Mouse (Mus musculus) midbrain, embryonic 10.5 days (tissue): ENCODE data around the gene Mapk6. TPM values are rescaled to one million over a fixed set of nuclear protein-coding genes. Genes with fewer than 3 reads are reported as not detected.
"Not testable (repeated sequence)": the region's sequence is repeated elsewhere in the genome, so short reads cannot be mapped to it uniquely, and the experiment has no call there.

Experiments
- DNase-seq: peaks from one replicate; pipeline ENCODE4 v3.0.0-alpha.2; 2017; ENCODE audit warnings: low spot score
- H3K27ac ChIP-seq: fragments of 300-500 bp; sonication (generic); replicated peaks from 2 replicates; pipeline ENCODE4 v1.5.1; 2016; ENCODE audit warnings: mild to moderate bottlenecking
- H3K27me3 ChIP-seq: fragments of 300-500 bp; sonication (generic); 2 replicates; pipeline ENCODE4 v1.6.1; 2016; ENCODE audit warnings: low read depth, mild to moderate bottlenecking; ENCODE audit not compliant: poor library complexity, severe bottlenecking
- H3K36me3 ChIP-seq: fragments of 300-500 bp; sonication (generic); 2 replicates; pipeline ENCODE4 v1.6.1; 2016; ENCODE audit warnings: mild to moderate bottlenecking, moderate library complexity
- H3K4me1 ChIP-seq: fragments of 300-500 bp; sonication (generic); 2 replicates; pipeline ENCODE4 v1.6.1; 2016
- H3K4me3 ChIP-seq: fragments of 300-500 bp; sonication (generic); 2 replicates; pipeline ENCODE4 v1.5.1; 2016; ENCODE audit warnings: mild to moderate bottlenecking, moderate library complexity
- H3K9me3 ChIP-seq: fragments of 300-500 bp; sonication (generic); replicated peaks from 2 replicates; pipeline ENCODE4 v1.6.1; 2016; ENCODE audit warnings: mild to moderate bottlenecking
- WGBS: fragments of 180-500 bp; shearing (Covaris S2); methylation state at CpG from one replicate; pipeline ENCODE4 v1.1.7; 2016; 5-methylcytosine and 5-hydroxymethylcytosine counted together
- polyA plus RNA-seq: library from polyadenylated mRNA; unstranded; fragments of >200 nt; fragmentation: Nextera tagmentation; extraction: Ambion mirVana; gene quantifications from 2 replicates; pipeline ENCODE4 v1.2.1, GENCODE M21; 2016

Mapk6 gene
- 138 and 156 TPM in 2 replicates for polyA plus RNA-seq

DNA sequence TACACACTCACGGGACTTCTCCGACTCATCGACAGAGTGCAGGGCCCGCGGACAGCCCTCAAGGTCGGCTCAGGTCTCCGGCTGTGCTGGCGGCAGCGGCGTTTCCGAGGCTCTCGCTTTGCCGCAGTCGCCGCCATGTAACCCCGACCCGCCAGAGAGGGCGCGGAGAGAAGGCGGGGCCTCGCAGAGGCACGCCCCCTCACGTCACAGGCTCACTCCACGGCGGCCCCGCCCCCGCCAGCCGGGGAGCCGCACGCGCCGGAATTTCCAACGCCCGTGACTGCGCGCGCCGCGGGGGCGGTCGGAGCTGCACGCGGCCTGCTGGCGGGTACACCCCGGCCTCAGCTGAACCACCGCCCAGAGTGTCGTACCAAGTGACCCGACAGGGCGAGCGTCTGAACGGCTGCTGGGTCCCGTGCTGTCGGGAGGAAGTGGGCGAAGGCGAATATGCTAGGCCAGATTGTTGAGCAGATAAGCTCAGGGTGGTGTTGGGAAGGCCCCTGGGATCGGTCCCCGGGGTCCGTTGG, at the start of gene Mapk6:
Gene Mapk6 (minus strand): TSS at position 154 of the 527 bp plus-strand sequence.
- under 1% methylated on average over 58 of the region's 58 CpGs for WGBS
- H3K4me3 ChIP-seq: peak within 1 kb of the TSS; percentile 92
- H3K27me3 ChIP-seq: no peaks in the 10 kb centered on the region; the same call in 1 of the 2 replicates
- H3K4me1 ChIP-seq: peaks cover 55% of the 10 kb centered on the region
- DNase-seq: peak; percentile 96
- peaks cover 7% of the 10 kb centered on the region; the same call in 1 of the 2 replicates for H3K36me3 ChIP-seq
- no peaks in the 10 kb centered on the region for H3K9me3 ChIP-seq
- H3K27ac ChIP-seq: peak within 1 kb of the TSS; percentile 100

DNA sequence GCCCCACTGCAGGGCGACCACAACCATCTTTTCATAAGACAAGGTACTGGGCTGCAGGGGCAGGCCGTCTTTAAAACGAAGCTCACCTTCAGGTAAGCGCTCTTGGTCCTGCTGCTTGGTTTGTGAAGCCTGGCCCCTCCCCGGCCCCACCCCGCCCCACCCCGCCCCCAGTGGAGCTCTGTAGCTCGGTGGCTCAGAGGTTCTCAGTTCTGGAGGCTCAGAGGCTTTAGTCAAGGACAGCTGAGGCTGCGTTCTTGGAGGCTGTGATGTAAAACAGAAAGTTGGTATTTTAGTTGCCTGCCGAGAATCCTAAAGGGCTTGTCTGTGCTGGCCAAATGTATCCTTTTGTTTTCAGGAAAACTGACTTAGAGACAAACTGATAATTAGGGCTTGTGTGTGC, 45.9 kb upstream of the Mapk6 start:
- no peak for DNase-seq
- Histone ChIP-seq H3K27ac (no peak overlapping the region), H3K36me3 (peaks cover 98% of the 10 kb centered on the region), H3K4me3 (no peak overlapping the region), H3K9me3 (no peaks in the 10 kb centered on the region; the same call in 1 of the 2 replicates), H3K4me1 (no peaks in the 10 kb centered on the region), H3K27me3 (no peaks in the 10 kb centered on the region)
- WGBS: 83% methylated on average over 10 of the region's 10 CpGs

- H3K36me3 ChIP-seq: peaks cover 96% of the 10 kb centered on the region
- H3K4me3 ChIP-seq: no peak overlapping the region
- no peaks in the 10 kb centered on the region for H3K27me3 ChIP-seq
- WGBS: 92% methylated on average over 2 of the region's 2 CpGs
- no peak for DNase-seq
- no peak overlapping the region for H3K27ac ChIP-seq
- no peaks in the 10 kb centered on the region for H3K4me1 ChIP-seq
- H3K9me3 ChIP-seq: no peaks in the 10 kb centered on the region; the same call in 1 of the 2 replicates
Observed at GRCm38 (mm10) chr9:75453994-75454393, 44.2 kb upstream of the Mapk6 start.

DNA sequence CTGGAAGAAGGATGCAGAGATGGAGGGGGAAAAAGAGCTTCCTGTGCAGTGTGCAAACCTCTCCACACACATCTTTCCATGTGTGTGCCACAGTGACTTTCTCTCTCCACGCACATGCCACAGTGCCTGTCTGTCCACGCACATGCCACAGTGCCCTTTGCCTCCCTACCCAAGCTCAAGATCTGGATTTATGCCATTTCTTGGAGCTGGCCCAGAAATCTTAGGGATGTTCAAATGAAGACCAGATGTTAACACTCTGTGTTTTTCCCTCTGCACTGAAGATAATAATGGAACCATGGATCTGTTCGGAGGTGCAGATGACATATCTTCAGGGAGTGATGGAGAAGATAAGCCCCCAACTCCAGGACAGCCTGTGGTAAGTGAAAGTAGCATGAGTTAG, 38.2 kb upstream of the Mapk6 start:
- H3K36me3 ChIP-seq: peaks cover 85% of the 10 kb centered on the region
- no peak overlapping the region for H3K27ac ChIP-seq
- DNase-seq: no peak
- peaks cover 2% of the 10 kb centered on the region for H3K4me1 ChIP-seq
- no peaks in the 10 kb centered on the region for H3K27me3 ChIP-seq
- no peaks in the 10 kb centered on the region; the same call in 1 of the 2 replicates for H3K9me3 ChIP-seq
- no peak overlapping the region for H3K4me3 ChIP-seq
- 97% methylated on average over 3 of the region's 3 CpGs for WGBS

DNA sequence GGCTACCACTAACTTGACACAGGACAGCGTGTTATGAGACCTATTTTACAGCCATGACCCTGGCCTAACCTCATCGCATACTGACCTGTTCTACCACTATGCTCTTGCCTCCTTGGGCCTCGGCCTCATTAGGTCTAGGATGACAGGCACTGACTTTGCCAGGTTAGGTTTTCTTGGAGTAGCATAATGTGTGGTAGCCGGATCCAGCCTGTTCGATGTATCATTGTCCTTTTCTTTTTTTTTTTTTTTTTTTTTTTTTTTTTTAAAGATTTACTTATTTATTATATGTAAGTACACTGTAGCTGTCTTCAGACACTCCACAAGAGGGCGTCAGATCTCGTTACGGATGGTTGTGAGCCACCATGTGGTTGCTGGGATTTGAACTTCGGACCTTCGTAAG, 36.8 kb upstream of the Mapk6 start:
- H3K4me3 ChIP-seq, H3K27ac ChIP-seq, DNase-seq, H3K9me3 ChIP-seq, H3K27me3 ChIP-seq: not testable (repeated sequence)
- 87% methylated on average over 10 of the region's 10 CpGs for WGBS
- Histone ChIP-seq H3K36me3 (peaks cover 71% of the 10 kb centered on the region), H3K4me1 (peaks cover 14% of the 10 kb centered on the region)

DNA sequence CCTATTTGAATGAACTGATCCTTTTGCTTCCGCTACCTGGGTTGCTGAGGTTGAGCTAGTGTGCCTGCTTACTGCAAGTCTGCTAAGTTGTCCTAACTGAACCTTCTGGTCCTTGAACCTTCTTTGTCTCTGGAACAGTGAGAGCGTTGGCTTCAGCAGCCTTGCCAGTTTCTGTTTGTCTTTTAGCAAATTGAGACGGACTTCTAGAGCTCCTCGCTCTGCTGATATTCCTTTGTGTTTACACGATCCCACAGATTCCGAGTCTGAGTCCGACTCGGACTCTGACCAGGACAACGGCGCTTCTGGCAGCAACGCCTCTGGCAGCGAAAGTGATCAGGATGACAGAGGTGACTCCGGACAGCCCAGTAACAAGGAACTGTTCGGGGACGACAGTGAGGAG, 35.2 kb upstream of the Mapk6 start:
- no peaks in the 10 kb centered on the region for H3K9me3 ChIP-seq
- H3K4me3 ChIP-seq: no peak overlapping the region
- H3K36me3 ChIP-seq: peaks cover 59% of the 10 kb centered on the region
- 94% methylated on average over 15 of the region's 15 CpGs for WGBS
- H3K27ac ChIP-seq: no peak overlapping the region
- no peaks in the 10 kb centered on the region for H3K27me3 ChIP-seq
- DNase-seq: no peak
- H3K4me1 ChIP-seq: peaks cover 14% of the 10 kb centered on the region

- no peak for DNase-seq
- H3K27ac ChIP-seq: peak overlapping the region; percentile 96
- H3K4me3 ChIP-seq: peak overlapping the region; percentile 97
- H3K36me3 ChIP-seq: peaks cover 27% of the 10 kb centered on the region
- H3K4me1 ChIP-seq: peaks cover 21% of the 10 kb centered on the region
- under 1% methylated on average over 31 of the region's 31 CpGs for WGBS
- no peaks in the 10 kb centered on the region for H3K27me3 ChIP-seq
- H3K9me3 ChIP-seq: no peaks in the 10 kb centered on the region
Observed at GRCm38 (mm10) chr9:75441691-75442131, 31.9 kb upstream of the Mapk6 start.

GRCm38 (mm10) chr9:75440796-75441666, 31.2 kb upstream of the Mapk6 start, which contains the start of gene Leo1:
Gene Leo1 (plus strand): TSS chr9:75441524.
- no peaks in the 10 kb centered on the region for H3K9me3 ChIP-seq
- 2% methylated on average over 42 of the region's 45 CpGs for WGBS
- peaks cover 20% of the 10 kb centered on the region for H3K36me3 ChIP-seq
- H3K27me3 ChIP-seq: no peaks in the 10 kb centered on the region
- H3K27ac ChIP-seq: peak within 1 kb of the TSS; percentile 96
- peak within 1 kb of the TSS; percentile 97 for H3K4me3 ChIP-seq
- DNase-seq: peak; percentile 92
- peaks cover 27% of the 10 kb centered on the region for H3K4me1 ChIP-seq

- WGBS: 30% methylated on average over 6 of the region's 6 CpGs
- no peaks in the 10 kb centered on the region for H3K36me3 ChIP-seq
- no peaks in the 10 kb centered on the region for H3K9me3 ChIP-seq
- 0 out of 2 replicates have a peak overlapping the region, but pooled peaks have one; percentile 33 for H3K27ac ChIP-seq
- peaks cover 35% of the 10 kb centered on the region for H3K4me1 ChIP-seq
- peak; percentile 37 for DNase-seq
- no peak overlapping the region for H3K4me3 ChIP-seq
- no peaks in the 10 kb centered on the region for H3K27me3 ChIP-seq
Observed at GRCm38 (mm10) chr9:75437653-75438385, 28.0 kb upstream of the Mapk6 start.

GRCm38 (mm10) chr9:75435918-75436317, 26.1 kb upstream of the Mapk6 start:
- H3K9me3 ChIP-seq: no peaks in the 10 kb centered on the region
- peak overlapping the region; percentile 87 for H3K27ac ChIP-seq
- no peaks in the 10 kb centered on the region for H3K27me3 ChIP-seq
- WGBS: 5% methylated on average over 12 of the region's 12 CpGs
- H3K4me1 ChIP-seq: peaks cover 25% of the 10 kb centered on the region
- peak; percentile 88 for DNase-seq
- no peaks in the 10 kb centered on the region for H3K36me3 ChIP-seq
- H3K4me3 ChIP-seq: 0 out of 2 replicates have a peak overlapping the region, but pooled peaks have one; percentile 22

- no peak for DNase-seq
- no peaks in the 10 kb centered on the region for H3K27me3 ChIP-seq
- H3K36me3 ChIP-seq: no peaks in the 10 kb centered on the region
- no peak overlapping the region for H3K4me3 ChIP-seq
- no peaks in the 10 kb centered on the region for H3K9me3 ChIP-seq
- WGBS: 78% methylated on average over 4 of the region's 4 CpGs
- peaks cover 25% of the 10 kb centered on the region for H3K4me1 ChIP-seq
- peak overlapping the region; percentile 87 for H3K27ac ChIP-seq
Observed at GRCm38 (mm10) chr9:75435291-75435690, 25.5 kb upstream of the Mapk6 start.

DNA sequence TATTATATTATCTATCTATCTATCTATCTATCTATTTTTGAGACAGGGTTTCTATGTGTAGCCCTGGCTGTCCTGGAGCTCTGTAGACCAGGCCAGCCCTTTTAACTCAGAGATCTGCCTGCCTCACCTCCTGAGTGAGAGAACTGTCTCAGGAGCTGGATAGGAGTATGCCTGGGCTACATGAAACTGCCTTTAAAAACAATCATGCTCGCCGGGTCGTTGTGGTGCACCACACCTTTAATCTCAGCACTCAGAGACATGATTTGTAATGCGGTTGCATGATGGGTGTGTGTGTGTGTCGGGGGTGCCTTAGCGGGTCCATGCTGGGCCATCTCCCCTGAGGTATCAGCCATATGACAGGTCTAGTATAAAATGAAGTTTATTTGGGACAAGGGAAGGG, 25.1 kb upstream of the Mapk6 start:
- H3K27ac ChIP-seq: peak overlapping the region; percentile 87
- no peak for DNase-seq
- no peak overlapping the region for H3K4me3 ChIP-seq
- peaks cover 25% of the 10 kb centered on the region for H3K4me1 ChIP-seq
- no peaks in the 10 kb centered on the region for H3K27me3 ChIP-seq
- H3K9me3 ChIP-seq: no peaks in the 10 kb centered on the region
- H3K36me3 ChIP-seq: no peaks in the 10 kb centered on the region
- 83% methylated on average over 6 of the region's 6 CpGs for WGBS
